Mouse (Mus musculus): ENCODE data around the gene Ddx23.

GRCm38 (mm10) chr15:98662198-98662566 lies 512 bp downstream of the Ddx23 start:
- no peak for TF ChIP-seq CTCF (IDR thresholded peaks at IDR 0.05; ENCODE audit: borderline replicate concordance, control insufficient read depth, extremely low read depth, insufficient read depth, low read length, poor library complexity)
- no peak for TF ChIP-seq POLR2A (IDR thresholded peaks at IDR 0.05; ENCODE audit: control insufficient read depth, extremely low read depth, insufficient read depth, low read length, poor library complexity)

All from thymus, adult 2 months (tissue).